Comparison of ENCODE assay signal across 22 mouse cellular contexts in genomic region chr2:141274262-141274661, GRCm38 (mm10).
A peak's percentile ranks its signal among the peaks of the same experiment; 100 is the strongest.
DNase-seq lines count a peak whose midpoint lies in the region; ATAC-seq and TF ChIP-seq lines count a peak whose summit lies in the region.
"Had no signal": no experiment of that assay in that cellular context is flagged by ENCODE, and none has a peak within 500 bp of the region (broad histone marks: within the 10 kb centered on the region; RNA-seq: fewer than 3 reads in every experiment).

No protein-coding gene starts in this region.

- no peaks in the 10 kb centered on the region for H3K27me3 ChIP-seq in liver, adult 2 months (ENCODE audit: control insufficient read depth, insufficient read depth, low read length)
- H3K27me3 ChIP-seq in liver, embryonic 12.5 days (replicated peaks) = no peaks in the 10 kb centered on the region
- H3K27me3 ChIP-seq: forebrain, embryonic 12.5 days; hindbrain, embryonic 13.5 days had no signal

- H3K9ac ChIP-seq in liver, adult 2 months (ENCODE audit: low read depth, low read length) = no peak overlapping the region
- H3K9ac ChIP-seq in liver, embryonic 12.5 days = no peak overlapping the region
- H3K9ac ChIP-seq: forebrain, embryonic 12.5 days; hindbrain, embryonic 13.5 days had no signal

- no peaks in the 10 kb centered on the region for H3K4me1 ChIP-seq in liver, adult 2 months (ENCODE audit: control insufficient read depth, insufficient read depth, low read length)
- H3K4me1 ChIP-seq in liver, embryonic 12.5 days = no peaks in the 10 kb centered on the region
- H3K4me1 ChIP-seq: forebrain, embryonic 12.5 days; hindbrain, embryonic 13.5 days had no signal

- H3K4me2 ChIP-seq in liver, embryonic 12.5 days = no peak overlapping the region
- H3K4me2 ChIP-seq: forebrain, embryonic 12.5 days; hindbrain, embryonic 13.5 days had no signal

- no peaks in the 10 kb centered on the region for H3K79me2 ChIP-seq in liver, adult 2 months (ENCODE audit: control insufficient read depth, insufficient read depth, low read length)

- WGBS in liver, adult 2 months = 20% methylated on average over 2 of the region's 2 CpGs
- WGBS in liver, embryonic 12.5 days (ENCODE audit: insufficient replicate concordance) = 24% methylated on average over 2 of the region's 2 CpGs

- ATAC-seq in liver, embryonic 12.5 days = no peak
- ATAC-seq in megakaryocyte progenitor cell, adult 5-6 weeks (replicated peaks; ENCODE audit: poor library complexity) = 0 out of 2 replicates have a peak, but pooled peaks have one; percentile 42
- ATAC-seq: CD4-positive, CD25-positive, alpha-beta regulatory T cell, adult 4 months; forebrain, embryonic 16.5 days; hindbrain, postnatal 0 days had no signal

- H3K27ac ChIP-seq in liver, adult 2 months (replicated peaks; ENCODE audit: insufficient read depth, low read depth, low read length) = no peak overlapping the region
- no peak overlapping the region for H3K27ac ChIP-seq in liver, embryonic 12.5 days
- H3K27ac ChIP-seq: forebrain, embryonic 12.5 days; heart, embryonic 10.5 days; hindbrain, embryonic 13.5 days; hindbrain, postnatal 0 days had no signal

- H3K4me3 ChIP-seq in liver, adult 2 months (ENCODE audit: insufficient read depth, low read depth, low read length) = no peak overlapping the region
- no peak overlapping the region for H3K4me3 ChIP-seq in liver, embryonic 12.5 days
- H3K4me3 ChIP-seq: forebrain, embryonic 12.5 days; heart, embryonic 10.5 days; hindbrain, embryonic 13.5 days had no signal

- H3K9me3 ChIP-seq in liver, embryonic 12.5 days (replicated peaks) = no peaks in the 10 kb centered on the region
- H3K9me3 ChIP-seq: forebrain, embryonic 12.5 days; heart, embryonic 10.5 days; hindbrain, embryonic 13.5 days had no signal

- H3K36me3 ChIP-seq in liver, adult 2 months (ENCODE audit: control insufficient read depth, insufficient read depth, low read length) = no peaks in the 10 kb centered on the region
- no peaks in the 10 kb centered on the region for H3K36me3 ChIP-seq in liver, embryonic 12.5 days
- H3K36me3 ChIP-seq: forebrain, embryonic 12.5 days; G1E; heart, embryonic 10.5 days; hindbrain, embryonic 13.5 days had no signal

- DNase-seq in liver, adult 2 months (ENCODE audit: extremely low read depth, low read depth, low spot score) = peak; percentile 30
- DNase-seq in lung, postnatal 36 days = peak; percentile 39
- DNase-seq in lung, postnatal 10 days = no peak
- no peak for DNase-seq in embryo, embryonic 9.5 days (ENCODE audit: extremely low spot score)
- DNase-seq in urinary bladder, postnatal 14 days (ENCODE audit: low spot score) = no peak
- DNase-seq: adrenal gland, adult 8-10 months; adrenal gland, postnatal 36 days; cerebellum, adult 8-10 months; cerebellum, postnatal 25 days; gastrocnemius, postnatal 10 days; heart, adult 18-20 months; heart, postnatal 10 days; heart, postnatal 4 days had no signal

- no peak for TF ChIP-seq POLR2A in liver, adult 2 months (IDR thresholded peaks at IDR 0.05; ENCODE audit: extremely low read depth, insufficient read depth, low read length)

- TF ChIP-seq CTCF in liver, adult 2 months (IDR thresholded peaks at IDR 0.05; ENCODE audit: low read depth, low read length) = no peak

Comparison
In these comparisons a context has a peak if more than half of its experiments do, and no peak if none do; other contexts are left out.
1. DNase-seq: peak in liver, adult 2 months (single experiment) and lung, postnatal 36 days (single experiment); none in lung, postnatal 10 days (single experiment), embryo, embryonic 9.5 days (single experiment) and urinary bladder, postnatal 14 days (single experiment).